29 mouse cellular contexts compared by ENCODE assay signal in genomic region chr10:25984056-25984455, GRCm38 (mm10).
"Had no signal": no experiment of that assay in that cellular context is flagged by ENCODE, and none has a peak within 500 bp of the region (broad histone marks: within the 10 kb centered on the region; RNA-seq: fewer than 3 reads in every experiment).

No protein-coding gene starts in this region.

- H3K27ac ChIP-seq: heart, embryonic 10.5 days; heart, embryonic 13.5 days; heart, embryonic 15.5 days; hindbrain, embryonic 10.5 days; hindbrain, embryonic 12.5 days; hindbrain, embryonic 13.5 days; hindbrain, embryonic 14.5 days; hindbrain, embryonic 15.5 days; hindbrain, postnatal 0 days; intestine, embryonic 15.5 days; kidney, embryonic 15.5 days; kidney, postnatal 0 days; left cerebral cortex, adult 2 months had no signal

- H3K4me3 ChIP-seq: heart, embryonic 10.5 days; heart, embryonic 12.5 days; heart, embryonic 13.5 days; heart, embryonic 15.5 days; hindbrain, embryonic 10.5 days; hindbrain, embryonic 12.5 days; hindbrain, embryonic 13.5 days; hindbrain, embryonic 15.5 days; intestine, embryonic 15.5 days; kidney, embryonic 15.5 days; left cerebral cortex, adult 2 months had no signal

- DNase-seq: heart, postnatal 10 days; heart, postnatal 14 days; heart, postnatal 36 days; heart, postnatal 4 days; kidney, adult 11 months; kidney, adult 18-20 months; kidney, adult 2 months; kidney, adult 8-10 months; kidney, adult 9 months; kidney, postnatal 14 days; kidney, postnatal 25 days; kidney, postnatal 36 days; kidney, postnatal 4 days; layer of hippocampus, adult 9-11 months; layer of hippocampus, postnatal 36 days had no signal
